Mouse (Mus musculus) lung, adult 2 months (tissue): ENCODE results near the gene Ncoa6.

Experiments
- CTCF ChIP-seq: fragments of 200-500 bp; IDR thresholded peaks from 2 replicates; pipeline ENCODE4 v1.5.1; 2011; ENCODE audit warnings: mild to moderate bottlenecking, low read length, control low read depth; ENCODE audit not compliant: insufficient read depth
- POLR2A ChIP-seq: fragments of 200-500 bp; IDR thresholded peaks from 2 replicates; pipeline ENCODE4 v1.6.1; 2011; ENCODE audit warnings: low read depth, mild to moderate bottlenecking, control low read depth, low read length, borderline replicate concordance; ENCODE audit errors: extremely low read depth

DNA sequence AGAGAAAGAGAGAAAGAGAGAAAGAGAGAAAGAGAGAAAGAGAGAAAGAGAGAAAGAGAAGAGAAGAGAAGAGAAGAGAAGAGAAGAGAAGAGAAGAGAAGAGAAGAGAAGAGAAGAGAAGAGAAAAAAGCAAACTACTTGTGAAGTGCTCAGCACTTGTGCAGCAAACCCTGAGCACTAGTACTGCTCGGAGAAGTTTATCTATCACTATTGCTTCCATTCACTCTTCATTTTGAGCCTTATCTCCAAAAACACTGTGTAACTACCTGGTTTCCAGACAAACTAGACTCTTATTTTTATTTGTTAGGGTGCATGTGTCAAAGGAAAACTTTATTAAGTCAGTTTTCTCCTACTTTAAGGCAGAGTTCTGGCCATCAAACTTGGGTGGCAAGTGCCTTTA lies 6.8 kb downstream of the Ncoa6 start:
- TF ChIP-seq POLR2A = no peak
- TF ChIP-seq CTCF = no peak
